Mouse (Mus musculus): ENCODE results near the gene Atp1a4. TPM values are rescaled to one million over a fixed set of nuclear protein-coding genes. Genes with fewer than 3 reads are reported as not detected.

Atp1a4 gene
- polyA plus RNA-seq, 2 experiments, result 0.03 TPM; not detected in 1

- no peaks in the 10 kb centered on the region for H3K27me3 ChIP-seq (ENCODE audit: control insufficient read depth, insufficient read depth, low read length)
- no peak for ATAC-seq (ENCODE audit: low FRiP score, low read depth)
Observed at GRCm38 (mm10) chr1:172281522-172282254, 23.5 kb upstream of the Atp1a4 start.

DNA sequence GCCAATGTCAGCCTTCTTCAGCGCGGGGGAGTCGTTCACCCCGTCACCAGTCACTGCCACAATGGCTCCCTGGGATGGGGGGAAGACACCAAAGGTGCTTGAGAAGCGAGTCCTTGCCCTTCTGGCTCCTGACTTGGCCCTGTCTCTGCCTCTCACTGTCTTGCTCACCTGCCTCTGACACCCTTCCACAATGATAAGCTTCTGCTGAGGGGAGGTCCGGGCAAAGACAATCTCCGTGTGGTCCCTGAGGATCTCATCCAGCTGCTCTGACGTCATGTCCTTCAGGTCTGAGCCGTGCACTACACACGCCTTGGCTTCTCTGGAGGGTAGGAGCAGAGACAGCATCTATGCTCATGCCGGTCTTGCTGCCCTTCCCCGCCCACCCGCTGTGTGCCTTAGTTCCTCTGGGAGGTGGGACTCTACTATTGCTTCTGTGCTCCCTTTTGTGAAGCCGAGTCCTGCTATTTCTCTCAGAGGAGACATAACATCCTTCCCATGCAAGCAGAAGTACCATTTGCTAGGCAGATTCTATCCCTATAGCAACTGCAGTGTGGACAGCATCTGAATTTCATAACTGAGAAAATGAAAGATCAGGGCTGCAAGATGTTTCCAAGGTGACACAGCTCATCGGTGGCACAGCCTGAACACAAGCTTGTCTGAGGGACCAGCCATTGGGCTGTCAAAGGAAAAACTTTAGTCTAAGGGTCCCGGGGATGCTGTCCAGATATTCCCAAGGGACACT lies 21.7 kb upstream of the Atp1a4 start:
- Histone ChIP-seq H3K9ac (ENCODE audit: low read depth, low read length, severe bottlenecking) (no peak overlapping the region), H3K4me2 (replicated peaks; ENCODE audit: low read depth, low read length, severe bottlenecking) (no peak overlapping the region), H3K4me1 (ENCODE audit: control insufficient read depth, insufficient read depth, low read length) (no peaks in the 10 kb centered on the region), H3K27me3 (ENCODE audit: control insufficient read depth, insufficient read depth, low read length) (no peaks in the 10 kb centered on the region), H3K36me3 (ENCODE audit: control insufficient read depth, insufficient read depth, low read length) (no peaks in the 10 kb centered on the region), H3K27ac (replicated peaks; ENCODE audit: low read depth, low read length) (no peak overlapping the region), H3K9me3 (ENCODE audit: control insufficient read depth, low read length) (no peaks in the 10 kb centered on the region), H3K4me3 (replicated peaks; ENCODE audit: low read length) (no peak overlapping the region)
- no peak for TF ChIP-seq POLR2A (IDR thresholded peaks at IDR 0.05; ENCODE audit: borderline replicate concordance, extremely low read depth, insufficient read depth, insufficient read length)
- DNase-seq (ENCODE audit: low spot score), result no peak
- 85% methylated on average over 16 of the region's 16 CpGs for WGBS
- ATAC-seq (ENCODE audit: low FRiP score, low read depth), result no peak

More at GRCm38 (mm10) chr1:172281522-172282254, 23.5 kb upstream of the Atp1a4 start:
- Histone ChIP-seq H3K4me2 (replicated peaks; ENCODE audit: low read depth, low read length, severe bottlenecking) (no peak overlapping the region), H3K4me1 (ENCODE audit: control insufficient read depth, insufficient read depth, low read length) (no peaks in the 10 kb centered on the region), H3K36me3 (ENCODE audit: control insufficient read depth, insufficient read depth, low read length) (no peaks in the 10 kb centered on the region), H3K4me3 (replicated peaks; ENCODE audit: low read length) (no peak overlapping the region), H3K9me3 (ENCODE audit: control insufficient read depth, low read length) (no peaks in the 10 kb centered on the region), H3K27ac (replicated peaks; ENCODE audit: low read depth, low read length) (no peak overlapping the region), H3K9ac (ENCODE audit: low read depth, low read length, severe bottlenecking) (no peak overlapping the region)
- no peak for DNase-seq (ENCODE audit: low spot score)
- WGBS, result 79% methylated on average over 10 of the region's 10 CpGs
- no peak for TF ChIP-seq POLR2A (IDR thresholded peaks at IDR 0.05; ENCODE audit: borderline replicate concordance, extremely low read depth, insufficient read depth, insufficient read length)

DNA sequence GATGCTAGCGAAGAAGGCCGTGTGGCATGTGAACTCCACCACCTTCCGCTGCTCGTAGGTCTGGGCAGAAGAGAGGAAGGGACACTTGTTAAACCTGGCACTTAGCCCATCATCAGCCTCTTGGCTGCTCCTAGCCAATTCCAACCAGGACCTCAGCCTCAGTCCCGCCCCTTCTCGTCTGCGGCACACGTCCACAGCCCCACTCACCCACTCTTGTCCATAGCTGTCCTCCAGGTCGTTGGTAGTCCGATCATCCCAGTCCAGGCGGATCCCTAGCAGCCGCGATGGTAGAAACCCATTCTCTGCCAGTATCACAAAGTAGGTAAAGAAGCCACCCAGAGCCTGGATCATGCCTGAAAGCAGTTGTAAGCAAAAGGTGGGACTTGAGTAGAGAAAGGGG lies 20.1 kb upstream of the Atp1a4 start:
- Histone ChIP-seq H3K4me1 (ENCODE audit: control insufficient read depth, insufficient read depth, low read length) (no peaks in the 10 kb centered on the region), H3K27ac (replicated peaks; ENCODE audit: low read depth, low read length) (no peak overlapping the region), H3K4me3 (replicated peaks; ENCODE audit: low read length) (no peak overlapping the region), H3K36me3 (ENCODE audit: control insufficient read depth, insufficient read depth, low read length) (no peaks in the 10 kb centered on the region), H3K4me2 (replicated peaks; ENCODE audit: low read depth, low read length, severe bottlenecking) (no peak overlapping the region), H3K27me3 (ENCODE audit: control insufficient read depth, insufficient read depth, low read length) (no peaks in the 10 kb centered on the region), H3K9me3 (ENCODE audit: control insufficient read depth, low read length) (no peaks in the 10 kb centered on the region), H3K9ac (ENCODE audit: low read depth, low read length, severe bottlenecking) (no peak overlapping the region)
- ATAC-seq (ENCODE audit: low FRiP score, low read depth), result no peak
- TF ChIP-seq POLR2A (IDR thresholded peaks at IDR 0.05; ENCODE audit: borderline replicate concordance, extremely low read depth, insufficient read depth, insufficient read length), result no peak
- no peak for DNase-seq (ENCODE audit: low spot score)
- WGBS, result 92% methylated on average over 13 of the region's 13 CpGs

DNA sequence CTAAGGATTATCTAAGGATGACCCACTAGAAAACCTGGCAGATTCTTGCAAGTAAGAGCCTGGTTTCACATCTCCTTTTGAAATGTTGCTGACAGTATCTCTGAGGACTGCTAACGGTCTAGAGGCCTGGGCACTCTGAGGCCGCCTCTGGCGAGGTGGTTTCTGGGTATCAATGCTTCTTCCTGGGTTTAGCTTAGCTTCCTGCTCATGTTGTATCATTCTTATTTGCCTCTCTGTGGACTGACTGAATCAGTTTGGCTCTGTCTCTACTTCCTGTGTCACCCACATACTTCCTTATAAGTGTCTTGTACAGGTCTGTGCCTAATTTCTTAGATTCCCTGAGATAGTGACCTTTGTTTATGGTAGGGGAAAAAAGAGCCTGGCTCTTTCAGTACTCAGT lies 19.0 kb upstream of the Atp1a4 start:
- Histone ChIP-seq H3K9me3 (ENCODE audit: control insufficient read depth, low read length) (no peaks in the 10 kb centered on the region), H3K4me2 (replicated peaks; ENCODE audit: low read depth, low read length, severe bottlenecking) (no peak overlapping the region), H3K36me3 (ENCODE audit: control insufficient read depth, insufficient read depth, low read length) (no peaks in the 10 kb centered on the region), H3K27ac (replicated peaks; ENCODE audit: low read depth, low read length) (no peak overlapping the region), H3K27me3 (ENCODE audit: control insufficient read depth, insufficient read depth, low read length) (no peaks in the 10 kb centered on the region), H3K9ac (ENCODE audit: low read depth, low read length, severe bottlenecking) (no peak overlapping the region), H3K4me1 (ENCODE audit: control insufficient read depth, insufficient read depth, low read length) (no peaks in the 10 kb centered on the region), H3K4me3 (replicated peaks; ENCODE audit: low read length) (no peak overlapping the region)
- DNase-seq (ENCODE audit: low spot score) (no peak), ATAC-seq (ENCODE audit: low FRiP score, low read depth) (no peak)
- WGBS, result 69% methylated on average over 3 of the region's 3 CpGs
- no peak for TF ChIP-seq POLR2A (IDR thresholded peaks at IDR 0.05; ENCODE audit: borderline replicate concordance, extremely low read depth, insufficient read depth, insufficient read length)

GRCm38 (mm10) chr1:172274547-172274946 lies 16.3 kb upstream of the Atp1a4 start:
- WGBS, result 84% methylated on average over 5 of the region's 5 CpGs
- H3K4me1 ChIP-seq (ENCODE audit: control insufficient read depth, insufficient read depth, low read length), result no peaks in the 10 kb centered on the region
- TF ChIP-seq POLR2A (IDR thresholded peaks at IDR 0.05; ENCODE audit: borderline replicate concordance, extremely low read depth, insufficient read depth, insufficient read length), result no peak
- H3K27me3 ChIP-seq (ENCODE audit: control insufficient read depth, insufficient read depth, low read length), result no peaks in the 10 kb centered on the region
- H3K36me3 ChIP-seq (ENCODE audit: control insufficient read depth, insufficient read depth, low read length), result no peaks in the 10 kb centered on the region
- H3K9me3 ChIP-seq (ENCODE audit: control insufficient read depth, low read length), result no peaks in the 10 kb centered on the region
- no peak overlapping the region for H3K9ac ChIP-seq (ENCODE audit: low read depth, low read length, severe bottlenecking)
- H3K27ac ChIP-seq (replicated peaks; ENCODE audit: low read depth, low read length), result no peak overlapping the region
- no peak overlapping the region for H3K4me3 ChIP-seq (replicated peaks; ENCODE audit: low read length)
- DNase-seq (ENCODE audit: low spot score) (no peak), ATAC-seq (ENCODE audit: low FRiP score, low read depth) (no peak)
- no peak overlapping the region for H3K4me2 ChIP-seq (replicated peaks; ENCODE audit: low read depth, low read length, severe bottlenecking)

All from limb, embryonic 14.5 days (tissue).